Mouse (Mus musculus): ENCODE data around the gene Gm5460.

The Gm5460 gene
- long read RNA-seq, experiment 1 = 0 reads
- long read RNA-seq, experiment 2 = 0 reads

DNA sequence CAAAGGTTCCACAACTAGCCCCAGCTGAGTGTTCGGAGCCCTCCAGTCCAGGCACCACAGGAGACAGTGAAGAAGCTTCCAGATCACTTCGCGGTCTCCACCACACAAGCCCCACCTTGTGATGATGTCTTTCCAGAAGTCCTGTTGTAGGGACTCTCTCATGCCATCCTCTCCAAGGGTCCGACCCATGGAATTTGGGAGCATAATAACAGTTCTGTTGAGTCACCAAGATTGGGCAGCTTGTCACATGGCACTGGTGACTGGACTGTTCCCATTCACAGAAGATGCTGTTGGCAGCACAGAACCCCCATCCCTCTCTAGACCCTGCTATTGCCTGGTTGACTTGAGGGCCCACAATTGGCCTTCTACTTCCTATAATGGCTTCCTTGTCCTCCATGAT, at the start of gene Gm5460:
TSS of gene Gm5460 (plus strand) at position 378 of the 400 bp plus-strand sequence.
- intact Hi-C loops (cut with DNase I) = no loop called here

- intact Hi-C loops (cut with DNase I) = no loop called here
Measured at GRCm38 (mm10) chr14:33972679-33973078, 43.9 kb upstream of the Gm5460 start.

DNA sequence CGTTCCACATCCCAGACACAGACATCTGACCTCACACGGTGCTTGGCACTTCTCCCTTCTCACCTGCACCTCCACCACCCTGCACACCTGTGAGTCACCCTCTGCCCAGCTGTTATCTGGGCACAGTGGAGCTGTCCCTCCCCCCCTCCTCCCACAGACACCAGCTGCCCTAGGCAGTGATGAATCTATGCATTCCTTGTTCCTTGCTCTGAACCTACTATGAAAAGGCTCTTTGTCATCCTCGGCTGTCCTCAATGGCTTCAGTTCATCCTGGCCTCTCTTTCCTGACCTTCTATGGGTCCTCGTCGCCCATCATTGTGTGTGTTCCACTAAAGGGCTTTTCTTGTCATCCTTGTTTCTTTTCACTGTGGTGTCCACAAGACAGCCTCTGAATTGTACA, 41.8 kb upstream of the Gm5460 start:
- intact Hi-C loops (cut with DNase I) = no loop called here

GRCm38 (mm10) chr14:33977748-33978147, 38.8 kb upstream of the Gm5460 start:
- intact Hi-C loops (cut with DNase I) = no loop called here

- intact Hi-C loops (cut with DNase I) = no loop called here
Measured at GRCm38 (mm10) chr14:33978604-33979059, 37.9 kb upstream of the Gm5460 start, which contains the start of gene Zfp488. Gene Zfp488, minus strand, starts transcription at chr14:33978764.

DNA sequence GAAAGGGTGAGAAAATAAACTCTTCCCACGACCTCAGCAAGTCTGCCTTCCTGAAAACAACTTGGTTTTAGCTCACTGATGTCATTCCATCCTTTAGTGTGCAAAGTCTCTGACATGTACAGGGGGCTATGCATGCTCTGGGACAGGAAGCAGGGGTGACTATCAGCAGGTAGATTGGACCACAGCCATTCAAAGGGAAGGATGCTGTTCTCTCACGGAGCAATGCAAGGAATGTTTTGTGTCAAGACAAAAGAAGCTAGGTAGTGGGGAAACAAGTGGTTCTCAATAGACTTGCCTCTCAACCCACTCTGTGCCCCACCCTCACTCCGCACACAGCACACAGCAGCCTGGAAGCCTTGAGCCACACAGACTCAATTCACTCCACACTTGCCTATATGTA, 27.4 kb upstream of the Gm5460 start:
- intact Hi-C loops (cut with DNase I) = no loop called here

- intact Hi-C loops (cut with DNase I) = no loop called here
Measured at GRCm38 (mm10) chr14:33991971-33992370, 24.6 kb upstream of the Gm5460 start.

- intact Hi-C loops (cut with DNase I) = no loop called here
Measured at GRCm38 (mm10) chr14:33993051-33993450, 23.5 kb upstream of the Gm5460 start.

DNA sequence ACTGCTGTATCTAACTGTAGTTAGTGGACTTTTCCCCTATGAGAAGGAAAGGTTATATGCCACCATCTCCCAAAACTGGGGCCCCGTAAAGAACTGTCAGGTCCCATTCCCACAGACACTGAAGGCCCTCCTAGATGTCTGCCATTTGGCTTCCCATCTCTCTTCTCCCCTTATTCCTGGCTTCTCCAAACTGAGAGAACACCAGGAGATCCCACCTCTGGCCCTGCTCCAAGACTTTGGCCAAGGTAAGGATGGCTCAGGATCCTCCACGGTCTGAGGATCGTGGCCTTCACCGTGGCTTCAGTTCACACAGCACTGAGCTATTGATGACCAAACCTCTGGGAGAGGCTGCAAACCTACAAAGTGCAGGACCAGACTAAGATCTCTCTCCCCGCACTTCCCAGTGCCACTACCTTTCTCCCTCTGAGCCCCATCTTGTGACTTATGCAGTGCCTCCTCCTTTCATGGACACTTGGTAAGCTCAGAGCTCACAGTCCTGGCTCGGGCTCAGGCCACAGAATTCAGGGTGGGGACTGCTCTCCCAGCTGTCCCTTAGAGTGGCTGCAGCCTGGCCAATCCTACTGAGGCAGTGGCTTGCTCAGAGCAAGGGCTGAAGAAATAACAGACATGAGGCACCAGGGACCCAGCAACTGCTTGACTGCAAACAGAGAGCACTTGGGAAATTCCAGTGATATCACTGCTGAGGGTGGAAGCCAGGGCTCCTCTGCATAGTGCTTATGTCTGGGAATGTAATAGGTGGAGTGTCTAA, 22.9 kb upstream of the Gm5460 start:
- intact Hi-C loops (cut with DNase I) = no loop called here

GRCm38 (mm10) chr14:33997427-33997826, 19.1 kb upstream of the Gm5460 start:
- intact Hi-C loops (cut with DNase I) = no loop called here

DNA sequence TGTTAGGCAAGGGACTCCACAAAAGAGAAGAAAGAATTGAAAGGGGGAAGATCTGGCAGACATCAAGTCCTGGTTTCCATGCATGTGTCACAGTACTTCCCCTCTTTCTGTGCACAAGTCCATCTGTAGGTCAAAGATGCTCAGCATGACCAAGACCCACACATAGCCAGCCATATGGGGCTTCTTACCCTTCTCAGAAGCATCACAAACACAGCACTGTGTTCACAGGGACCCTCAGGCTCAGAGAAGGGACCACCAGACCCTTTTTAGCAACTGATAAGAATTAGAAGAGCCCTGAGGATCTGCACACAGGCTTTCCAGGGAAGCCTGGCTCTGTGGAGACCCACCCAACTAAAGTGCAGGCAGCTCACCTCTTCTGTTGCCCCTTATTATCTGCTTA, 16.5 kb upstream of the Gm5460 start:
- intact Hi-C loops (cut with DNase I) = no loop called here

DNA sequence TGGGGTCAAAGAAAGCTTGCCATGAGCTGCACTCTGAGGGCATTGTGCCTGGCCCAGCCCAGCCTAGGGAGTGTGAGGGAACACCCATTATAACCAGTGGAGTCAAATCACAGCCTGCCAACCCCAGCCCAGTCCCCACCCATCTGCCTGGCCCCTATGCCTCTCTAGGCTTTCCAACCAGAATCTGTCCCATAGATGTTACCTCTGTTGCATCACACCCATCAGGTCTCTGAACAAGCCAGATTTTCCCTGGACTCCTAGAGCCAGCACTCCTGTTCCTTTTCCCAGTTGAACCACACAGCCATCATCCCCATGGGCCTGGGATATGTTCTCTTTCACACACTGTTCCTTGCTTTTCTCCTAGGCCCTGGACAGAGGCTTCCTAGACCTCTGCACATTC, 15.1 kb upstream of the Gm5460 start:
- intact Hi-C loops (cut with DNase I) = no loop called here

- intact Hi-C loops (cut with DNase I) = no loop called here
Measured at GRCm38 (mm10) chr14:34002358-34002757, 14.2 kb upstream of the Gm5460 start.

DNA sequence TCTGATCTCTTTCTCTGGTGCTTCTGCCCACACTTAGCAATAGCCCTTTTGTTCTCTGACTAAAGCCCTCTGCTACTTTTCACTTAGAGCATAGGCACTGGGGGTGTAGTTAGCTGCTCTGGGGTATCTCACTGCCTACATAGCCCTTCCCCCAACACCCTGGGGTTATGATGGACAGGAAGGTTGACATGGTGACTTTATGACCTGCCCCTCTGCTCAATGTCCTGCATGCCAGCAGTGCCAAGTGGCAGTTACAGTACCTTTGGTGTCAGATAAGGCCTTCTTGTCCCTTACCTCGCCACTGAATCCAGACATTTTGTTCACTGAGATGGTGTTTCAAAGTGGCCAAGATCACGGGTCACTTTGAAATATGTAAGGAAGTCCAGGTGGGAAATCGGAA, 1.5 kb upstream of the Gm5460 start, which contains the start of gene Gm30083:
TSS of gene Gm30083 (minus strand) at position 120 of the 400 bp plus-strand sequence.
- intact Hi-C loops (cut with DNase I) = no loop called here

GRCm38 (mm10) chr14:34016938-34017337, 380 bp downstream of the Gm5460 start:
- intact Hi-C loops (cut with DNase I) = no loop called here

DNA sequence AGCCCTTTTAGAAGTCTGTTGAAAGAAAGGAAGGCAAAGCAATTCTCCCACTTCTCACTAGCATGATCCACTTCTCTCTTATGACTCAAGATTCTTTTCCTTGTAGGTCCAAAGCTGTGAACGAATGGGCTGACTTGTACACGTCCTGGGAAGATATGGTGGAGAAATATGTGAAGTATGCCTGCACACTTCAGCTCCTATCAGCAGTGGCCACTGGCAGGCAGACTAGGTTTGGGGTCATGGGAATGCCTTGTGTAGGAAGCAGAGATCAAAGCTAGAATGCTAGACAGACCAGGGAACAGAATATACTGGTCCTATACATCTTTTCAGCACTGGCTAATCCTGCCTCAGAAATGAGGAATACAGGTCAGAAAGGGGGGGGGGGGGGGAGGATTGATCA, 10.2 kb downstream of the Gm5460 start:
- intact Hi-C loops (cut with DNase I) = no loop called here

DNA sequence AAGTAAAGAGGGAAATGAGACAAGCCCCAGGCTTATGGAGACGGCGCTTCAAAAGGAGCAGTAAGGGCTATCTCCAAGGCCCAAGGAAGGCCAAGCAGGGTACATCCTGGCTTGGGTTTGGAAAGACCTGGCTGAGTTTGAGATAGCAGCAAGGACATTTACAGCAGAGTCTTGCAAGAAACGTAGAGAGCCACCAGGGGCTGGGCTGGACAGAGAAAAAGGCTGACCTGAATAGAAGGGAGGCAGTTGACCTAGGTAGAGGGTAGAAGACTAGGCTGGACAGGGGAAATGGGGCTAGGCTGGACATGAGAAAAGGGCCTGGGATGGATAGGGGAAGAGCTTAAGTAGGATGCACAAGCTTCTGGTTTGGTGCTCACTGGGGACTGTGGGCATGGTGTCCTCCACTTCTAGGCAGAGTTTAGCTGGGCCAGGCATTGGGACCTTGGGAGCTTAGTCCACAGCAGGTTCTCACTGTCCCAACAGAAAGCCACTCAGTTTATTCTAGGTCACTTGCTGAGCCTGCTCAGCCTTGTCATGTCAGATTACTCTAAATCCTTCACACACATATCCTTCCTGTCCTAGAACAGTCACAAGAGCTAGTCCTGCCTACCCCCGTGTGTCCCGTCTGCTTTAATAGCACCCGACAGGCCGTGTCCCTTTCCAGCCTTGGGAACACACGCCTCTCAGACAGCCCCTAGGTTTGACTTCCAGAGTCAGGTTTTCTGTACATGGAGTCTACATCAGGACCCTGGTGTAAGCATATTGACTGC, 17.5 kb downstream of the Gm5460 start:
- intact Hi-C loops (cut with DNase I) = no loop called here

DNA sequence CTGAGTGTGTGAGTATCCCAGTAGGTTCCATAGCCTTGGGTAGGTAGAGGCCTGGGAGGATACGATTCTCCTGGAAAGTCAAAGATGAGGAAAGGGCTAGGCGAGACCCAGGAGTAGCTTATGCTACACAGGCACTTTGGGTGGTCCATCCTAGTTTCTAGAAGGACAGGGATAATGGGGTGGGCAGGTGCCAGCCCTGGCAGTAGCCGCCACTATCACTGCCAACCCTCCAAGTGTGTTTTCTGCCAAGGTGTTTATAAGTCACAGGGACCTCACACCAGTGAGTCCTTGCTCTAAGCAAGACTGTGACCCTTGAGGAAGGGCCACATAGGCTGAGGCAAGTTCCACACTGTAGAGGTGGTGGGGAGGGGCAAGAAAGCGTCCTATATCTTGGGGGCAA, 24.7 kb downstream of the Gm5460 start:
- intact Hi-C loops (cut with DNase I) = no loop called here

DNA sequence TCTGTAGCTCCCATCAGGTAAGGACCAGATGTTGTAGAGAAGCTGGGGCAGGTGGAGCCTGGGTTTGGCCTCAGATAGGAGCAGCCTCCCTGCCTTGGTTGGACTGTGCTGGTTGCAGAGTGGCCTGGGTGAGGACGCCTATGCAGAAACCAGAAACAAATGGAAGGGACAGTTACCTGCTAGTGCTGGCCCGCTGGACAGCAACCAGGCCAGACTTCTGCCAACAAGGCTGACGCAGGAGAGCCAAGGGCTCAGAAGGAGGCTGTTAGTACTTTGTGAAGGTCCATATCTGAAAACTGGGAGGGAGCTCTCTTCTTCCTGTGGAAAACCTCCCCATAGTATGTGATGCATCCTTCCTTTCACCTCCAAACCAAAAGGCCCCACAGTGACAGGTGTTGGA, 26.8 kb downstream of the Gm5460 start:
- intact Hi-C loops (cut with DNase I) = no loop called here

DNA sequence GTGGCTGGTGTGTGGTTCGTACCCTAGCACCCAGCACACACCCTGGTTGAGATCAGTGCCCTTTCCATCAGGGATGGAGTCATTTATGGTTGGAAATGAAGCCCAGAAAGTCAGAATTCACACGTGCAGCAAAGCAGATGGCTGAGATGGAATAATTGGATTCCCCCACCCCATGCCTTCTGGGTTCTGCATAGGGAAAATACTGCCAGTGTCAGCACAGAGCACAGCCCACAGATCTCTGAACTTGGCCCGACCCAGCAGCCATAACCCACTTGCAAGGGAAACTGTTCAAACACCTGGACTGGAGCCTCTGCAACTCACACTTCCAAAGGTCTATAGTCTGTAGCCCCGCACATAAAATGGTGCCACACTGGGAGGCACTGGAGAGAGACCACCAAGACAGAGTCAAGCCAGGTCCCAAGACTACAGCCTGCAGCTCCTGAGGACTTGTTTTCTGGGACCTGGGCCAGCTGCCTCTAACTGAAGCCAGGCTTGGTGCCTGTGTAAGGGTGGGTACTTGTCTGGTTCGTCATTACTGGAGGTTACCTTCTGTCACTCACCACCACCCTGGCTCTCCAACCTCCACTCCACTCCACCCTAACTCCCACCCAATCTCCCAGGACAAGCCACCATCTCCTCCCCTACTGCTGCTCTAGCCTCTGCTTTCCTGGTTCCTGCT, 33.7 kb downstream of the Gm5460 start:
- intact Hi-C loops (cut with DNase I) = no loop called here

DNA sequence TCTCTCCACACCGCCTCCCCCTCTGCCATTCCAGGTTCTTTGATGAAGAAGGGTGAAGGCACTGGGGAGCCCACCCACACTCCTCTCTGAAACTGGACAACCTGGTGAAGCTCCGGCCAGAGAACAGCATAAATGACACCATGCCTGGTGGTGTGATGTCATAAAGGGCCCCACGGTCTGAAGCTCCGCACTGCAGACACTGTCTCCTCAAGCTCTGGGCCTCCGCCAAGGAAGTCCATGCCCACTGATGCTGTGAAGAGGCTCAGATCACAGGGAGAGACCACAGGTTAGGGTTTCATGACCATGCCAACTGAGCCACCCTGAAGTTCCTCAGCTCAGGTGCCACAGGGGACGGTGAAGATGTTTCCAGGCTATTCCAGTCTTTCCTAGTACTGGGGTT, 36.0 kb downstream of the Gm5460 start, which contains the start of gene Antxrl:
TSS of gene Antxrl (plus strand) at position 192 of the 400 bp plus-strand sequence.
- intact Hi-C loops (cut with DNase I) = no loop called here

- intact Hi-C loops (cut with DNase I) = loop anchor here (10.0 kb wide), 1 partner anchor 107 kb away; no protein-coding TSS in a partner anchor
Measured at GRCm38 (mm10) chr14:34071665-34072064, 55.1 kb downstream of the Gm5460 start.

Measured in adrenal gland (tissue).